Mouse (Mus musculus): ENCODE measurements at regions not wholly inside any gene's neighbourhood (a gene's known extent, or its start where the extent isn't known, plus 50 kb on each side); places are given as distances from the start of the nearest gene placed in this dataset.

GRCm38 (mm10) chr12:64736008-64736663 is 181.6 kb upstream of the Gm527 start:
- 68% methylated on average over 1 of the region's 1 CpGs for WGBS
- no peak for ATAC-seq (ENCODE audit: insufficient read depth, low FRiP score, low read depth)

GRCm38 (mm10) chr12:64703419-64703818 is 214.3 kb upstream of the Gm527 start:
- H3K4me3 ChIP-seq (replicated peaks): no peak overlapping the region
- no peaks in the 10 kb centered on the region for H3K27me3 ChIP-seq (replicated peaks)
- H3K9me3 ChIP-seq: no peaks in the 10 kb centered on the region
- H3K9ac ChIP-seq: no peak overlapping the region
- no peaks in the 10 kb centered on the region for H3K36me3 ChIP-seq
- no peak overlapping the region for H3K27ac ChIP-seq
- no peak overlapping the region for H3K4me2 ChIP-seq
- no peak for ATAC-seq (ENCODE audit: insufficient read depth, low FRiP score, low read depth)
- no peaks in the 10 kb centered on the region for H3K4me1 ChIP-seq
- WGBS: 89% methylated on average over 5 of the region's 5 CpGs

More at GRCm38 (mm10) chr12:64736008-64736663, 181.6 kb upstream of the Gm527 start:
- H3K36me3 ChIP-seq: no peaks in the 10 kb centered on the region
- no peaks in the 10 kb centered on the region for H3K27me3 ChIP-seq (replicated peaks)
- no peak overlapping the region for H3K4me2 ChIP-seq
- no peak overlapping the region for H3K27ac ChIP-seq
- no peaks in the 10 kb centered on the region for H3K4me1 ChIP-seq
- H3K9me3 ChIP-seq: no peaks in the 10 kb centered on the region
- no peak overlapping the region for H3K4me3 ChIP-seq (replicated peaks)
- H3K9ac ChIP-seq: no peak overlapping the region

GRCm38 (mm10) chr12:64701066-64701465 is 216.6 kb upstream of the Gm527 start:
- H3K27ac ChIP-seq: no peak overlapping the region
- H3K9ac ChIP-seq: no peak overlapping the region
- no peaks in the 10 kb centered on the region for H3K4me1 ChIP-seq
- H3K4me2 ChIP-seq: no peak overlapping the region
- H3K4me3 ChIP-seq (replicated peaks): no peak overlapping the region
- no peaks in the 10 kb centered on the region for H3K9me3 ChIP-seq
- ATAC-seq (ENCODE audit: insufficient read depth, low FRiP score, low read depth): no peak
- 67% methylated on average over 3 of the region's 3 CpGs for WGBS
- H3K36me3 ChIP-seq: no peaks in the 10 kb centered on the region
- no peaks in the 10 kb centered on the region for H3K27me3 ChIP-seq (replicated peaks)

GRCm38 (mm10) chr12:64695343-64695742 is 220.9 kb upstream of the Fscb start:
- H3K27me3 ChIP-seq (replicated peaks): no peaks in the 10 kb centered on the region
- no peaks in the 10 kb centered on the region for H3K9me3 ChIP-seq
- H3K9ac ChIP-seq: no peak overlapping the region
- H3K4me2 ChIP-seq: no peak overlapping the region
- WGBS: 59% methylated on average over 1 of the region's 1 CpGs
- H3K4me3 ChIP-seq (replicated peaks): no peak overlapping the region
- no peak for ATAC-seq (ENCODE audit: insufficient read depth, low FRiP score, low read depth)
- no peaks in the 10 kb centered on the region for H3K4me1 ChIP-seq
- no peak overlapping the region for H3K27ac ChIP-seq
- H3K36me3 ChIP-seq: no peaks in the 10 kb centered on the region

- Histone ChIP-seq H3K4me1 (no peaks in the 10 kb centered on the region), H3K4me3 (replicated peaks) (no peak overlapping the region), H3K27me3 (replicated peaks) (no peaks in the 10 kb centered on the region), H3K9ac (no peak overlapping the region), H3K9me3 (no peaks in the 10 kb centered on the region), H3K36me3 (no peaks in the 10 kb centered on the region), H3K27ac (no peak overlapping the region), H3K4me2 (no peak overlapping the region)
- 23% methylated on average over 10 of the region's 10 CpGs for WGBS
- ATAC-seq (ENCODE audit: insufficient read depth, low FRiP score, low read depth): peak; percentile 66; the same call in 1 of the 2 replicates
Observed at GRCm38 (mm10) chr12:64692196-64693169, 218.0 kb upstream of the Fscb start.

- Histone ChIP-seq H3K4me2 (no peak overlapping the region), H3K27me3 (replicated peaks) (no peaks in the 10 kb centered on the region), H3K9me3 (no peaks in the 10 kb centered on the region), H3K4me3 (replicated peaks) (no peak overlapping the region), H3K4me1 (no peaks in the 10 kb centered on the region), H3K27ac (no peak overlapping the region), H3K36me3 (no peaks in the 10 kb centered on the region), H3K9ac (no peak overlapping the region)
- no peak for ATAC-seq (ENCODE audit: insufficient read depth, low FRiP score, low read depth)
Observed at GRCm38 (mm10) chr12:64689642-64690041, 215.2 kb upstream of the Fscb start.

- no peak overlapping the region for H3K9ac ChIP-seq
- WGBS: 79% methylated on average over 1 of the region's 1 CpGs
- H3K9me3 ChIP-seq: no peaks in the 10 kb centered on the region
- H3K4me2 ChIP-seq: no peak overlapping the region
- no peak overlapping the region for H3K4me3 ChIP-seq (replicated peaks)
- H3K27ac ChIP-seq: no peak overlapping the region
- H3K36me3 ChIP-seq: no peaks in the 10 kb centered on the region
- H3K27me3 ChIP-seq (replicated peaks): no peaks in the 10 kb centered on the region
- no peaks in the 10 kb centered on the region for H3K4me1 ChIP-seq
- no peak for ATAC-seq (ENCODE audit: insufficient read depth, low FRiP score, low read depth)
Observed at GRCm38 (mm10) chr12:64688618-64689017, 214.1 kb upstream of the Fscb start.

GRCm38 (mm10) chr12:64640864-64641416 is 166.4 kb upstream of the Fscb start:
- 39% methylated on average over 1 of the region's 1 CpGs for WGBS
- Histone ChIP-seq H3K27ac (no peak overlapping the region), H3K4me1 (no peaks in the 10 kb centered on the region), H3K27me3 (replicated peaks) (no peaks in the 10 kb centered on the region), H3K4me3 (replicated peaks) (no peak overlapping the region), H3K9ac (no peak overlapping the region), H3K36me3 (no peaks in the 10 kb centered on the region), H3K4me2 (no peak overlapping the region), H3K9me3 (no peaks in the 10 kb centered on the region)
- ATAC-seq (ENCODE audit: insufficient read depth, low FRiP score, low read depth): no peak

- Histone ChIP-seq H3K4me1 (no peaks in the 10 kb centered on the region), H3K9ac (no peak overlapping the region), H3K27me3 (replicated peaks) (no peaks in the 10 kb centered on the region), H3K9me3 (no peaks in the 10 kb centered on the region), H3K36me3 (no peaks in the 10 kb centered on the region), H3K4me3 (replicated peaks) (no peak overlapping the region), H3K4me2 (no peak overlapping the region), H3K27ac (no peak overlapping the region)
- ATAC-seq (ENCODE audit: insufficient read depth, low FRiP score, low read depth): no peak
Observed at GRCm38 (mm10) chr12:64614877-64615276, 140.4 kb upstream of the Fscb start.
